Mouse (Mus musculus): ENCODE measurements around the gene Icam2.
"Not testable (repeated sequence)": the region's sequence is repeated elsewhere in the genome, so short reads cannot be mapped to it uniquely, and the experiment has no call there.

Icam2 gene

DNA sequence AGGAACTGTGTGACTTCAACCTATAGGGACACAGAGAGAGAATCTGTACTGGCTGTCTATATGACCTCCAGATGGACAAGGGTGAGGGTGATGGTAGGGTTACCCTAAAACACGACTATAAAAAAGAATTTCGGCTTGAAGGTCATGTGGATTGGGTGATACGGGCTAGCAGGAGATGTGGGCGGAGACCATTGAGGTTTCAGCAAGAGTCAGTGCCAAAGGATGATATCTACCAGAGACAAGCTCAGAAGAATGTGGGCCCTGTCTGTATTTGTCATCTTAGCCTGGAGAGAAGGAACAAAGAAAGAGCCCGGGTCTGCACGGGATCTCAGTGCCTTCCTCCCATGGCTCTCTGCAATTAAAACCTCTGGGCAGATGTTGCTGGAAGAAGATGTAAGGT is 38.1 kb downstream of the Icam2 start:
- no peak for DNase-seq (ENCODE audit: low spot score in 2 of 2)

DNA sequence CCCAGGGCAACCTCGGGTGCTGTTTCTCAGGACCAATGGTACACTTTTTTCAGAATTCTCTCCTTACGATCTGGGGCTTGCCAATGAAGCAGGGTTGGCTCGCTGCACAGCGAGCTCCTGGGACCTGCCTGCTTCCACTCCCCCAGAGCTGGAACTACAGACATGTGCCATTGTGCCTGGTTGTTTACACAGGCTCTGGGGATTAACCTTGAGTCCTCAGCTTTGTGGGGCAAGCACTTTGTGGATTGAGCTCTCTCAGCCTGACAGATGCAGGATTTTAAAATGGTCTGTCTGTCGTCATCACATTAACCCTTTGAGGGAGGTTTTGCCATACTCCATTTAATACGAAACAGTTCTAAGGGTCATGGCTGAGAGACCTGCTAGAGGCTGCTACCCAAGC is 43.0 kb downstream of the Icam2 start:
- no peak for DNase-seq (ENCODE audit: low spot score in 2 of 2)

DNA sequence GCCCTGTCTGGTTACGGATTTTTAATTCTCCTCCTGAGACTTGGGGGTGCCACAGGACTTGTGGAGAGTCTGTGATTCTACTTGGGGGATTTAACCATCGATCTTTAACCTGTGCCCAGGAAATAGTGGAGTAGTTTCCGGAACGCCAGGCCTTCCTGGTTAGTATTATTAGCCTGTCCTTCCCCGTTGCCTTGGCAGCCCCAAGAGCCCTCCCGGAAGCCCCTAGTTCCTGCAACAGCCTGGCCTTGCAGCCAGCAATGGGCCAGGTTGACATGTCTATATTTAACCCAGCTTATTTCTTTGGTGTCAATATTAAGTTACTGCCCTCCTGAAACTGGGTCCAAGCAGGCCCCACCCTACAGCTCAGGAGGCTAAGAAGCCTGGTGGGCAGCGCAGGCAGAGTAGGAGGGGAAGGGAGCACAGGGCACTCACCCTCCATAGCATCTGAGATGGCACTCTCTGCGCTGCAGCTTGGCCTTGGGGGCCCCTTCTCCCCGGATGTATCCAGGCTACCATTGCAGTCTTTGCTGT is 46.8 kb downstream of the Icam2 start:
- DNase-seq (ENCODE audit: low spot score in 2 of 2): no peak

DNA sequence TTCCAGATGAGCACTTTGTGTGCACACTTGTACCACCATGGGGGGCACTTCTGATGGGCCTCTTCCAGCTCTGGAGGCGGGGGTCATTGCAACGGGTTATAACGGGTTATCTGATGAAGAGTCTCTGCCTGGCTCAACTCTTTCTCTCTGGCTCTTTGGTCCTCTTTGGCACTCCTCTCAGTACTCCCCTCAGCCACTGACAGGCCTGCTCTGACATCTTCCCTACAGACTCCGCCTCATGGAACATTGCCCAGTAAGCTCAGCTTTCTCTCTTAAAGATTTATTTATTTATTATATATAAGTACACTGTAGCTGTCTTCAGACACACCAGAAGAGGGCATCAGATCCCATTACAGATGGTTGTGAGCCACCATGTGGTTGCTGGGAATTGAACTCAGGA is 48.6 kb downstream of the Icam2 start:
- not testable (repeated sequence) for DNase-seq (ENCODE audit: low spot score in 2 of 2)

DNA sequence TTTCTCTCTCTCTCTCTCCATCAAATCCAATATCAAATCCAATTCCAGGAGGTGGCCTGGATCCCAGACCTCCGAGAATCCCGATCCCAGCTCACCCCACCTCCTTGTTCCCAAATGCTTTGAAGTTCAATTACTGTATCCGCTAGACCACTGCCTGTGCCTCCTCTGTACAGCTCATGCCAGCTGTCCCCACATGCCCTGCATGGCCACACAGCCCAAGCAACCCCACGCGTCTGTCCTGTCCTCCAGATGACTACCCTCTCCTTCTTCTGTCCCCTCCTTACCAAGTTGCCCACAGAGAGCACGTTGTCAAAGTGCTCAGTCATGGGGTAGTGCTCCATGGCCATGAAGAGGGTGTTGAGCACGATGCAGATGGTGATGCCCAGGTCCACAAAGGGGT is 49.0 kb downstream of the Icam2 start:
- DNase-seq (ENCODE audit: low spot score in 2 of 2): no peak

DNA sequence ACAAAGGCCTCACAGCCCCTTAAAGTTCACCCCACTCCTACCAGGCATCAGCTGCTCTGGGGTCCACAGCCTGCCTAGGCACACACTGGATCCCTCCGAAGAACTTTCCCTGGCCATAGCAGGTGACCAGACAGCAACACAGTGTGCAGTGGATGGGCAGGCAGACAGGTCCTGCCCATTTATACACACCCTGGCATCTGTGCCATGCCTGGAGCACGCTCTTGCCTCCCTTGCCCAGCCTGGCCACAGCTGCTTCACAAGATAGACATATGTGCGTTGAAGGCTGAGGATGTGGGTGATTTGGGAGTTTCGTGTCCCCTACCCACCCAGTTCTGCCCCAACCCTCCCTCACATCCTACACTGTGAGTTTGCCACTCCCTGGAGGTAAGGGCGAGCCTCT is 49.8 kb downstream of the Icam2 start:
- DNase-seq (ENCODE audit: low spot score in 2 of 2): no peak

DNA sequence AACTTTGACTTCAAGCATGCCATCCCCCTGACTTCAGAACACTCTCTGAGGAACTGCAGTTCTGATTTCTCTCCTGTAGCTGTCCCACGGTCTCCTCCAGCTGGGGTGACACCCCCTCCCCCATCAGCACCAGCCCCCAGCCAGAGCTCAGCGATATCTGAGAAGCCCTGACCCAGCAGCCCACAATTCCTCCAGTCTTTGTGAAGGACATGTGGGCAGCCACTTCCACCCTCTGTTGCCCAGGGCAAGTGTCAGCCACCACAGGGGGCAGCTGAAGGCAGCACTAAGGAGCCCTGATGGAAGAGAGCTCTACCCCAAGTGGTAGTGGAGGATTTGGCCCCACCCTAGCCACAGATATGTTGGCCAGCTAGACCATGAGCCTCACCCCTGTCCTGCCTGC is 53.8 kb downstream of the Icam2 start:
- DNase-seq (ENCODE audit: low spot score in 2 of 2): no peak

DNA sequence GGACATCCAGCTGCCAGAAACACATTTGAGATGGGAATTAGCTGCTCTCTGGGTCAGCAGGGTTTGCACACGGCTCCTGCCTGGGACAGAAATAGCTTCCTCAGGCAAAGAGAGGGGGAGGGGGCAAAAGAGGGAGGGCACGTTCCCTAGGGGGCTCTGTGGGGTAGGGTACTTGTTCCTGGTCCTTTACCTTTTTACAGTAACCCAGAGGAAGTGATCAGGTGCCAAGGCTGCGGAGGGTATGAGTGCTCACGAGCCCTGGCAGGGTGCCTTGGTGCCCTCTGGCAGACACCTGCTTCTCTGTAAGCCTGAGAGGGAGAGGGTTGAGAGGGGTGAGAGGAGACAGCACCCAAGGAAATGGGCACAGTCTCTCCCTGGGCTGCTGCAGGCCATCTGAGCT is 55.4 kb downstream of the Icam2 start:
- DNase-seq (ENCODE audit: low spot score in 2 of 2): no peak

DNA sequence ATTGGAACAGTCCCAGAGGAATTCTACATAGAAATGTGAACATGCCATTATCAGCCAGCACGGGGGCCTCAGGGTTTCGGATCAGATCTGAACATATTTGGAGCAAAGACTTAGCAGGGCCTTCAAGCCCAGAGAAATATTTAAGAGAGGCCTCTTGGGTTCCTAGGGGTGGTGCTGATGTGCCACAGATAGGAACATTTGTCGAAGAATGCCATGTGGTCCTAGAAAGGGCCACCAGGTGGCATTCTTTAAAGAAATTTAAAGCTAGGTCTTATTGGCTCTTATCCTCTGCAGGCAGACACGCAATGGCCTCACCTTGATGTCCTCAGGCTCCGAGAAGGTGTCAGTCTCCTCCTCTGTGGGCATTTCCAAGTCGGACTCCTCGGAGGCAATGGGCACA is 58.2 kb downstream of the Icam2 start:
- peak; percentile 67 to 74 for DNase-seq (ENCODE audit: low spot score in 2 of 2)

DNA sequence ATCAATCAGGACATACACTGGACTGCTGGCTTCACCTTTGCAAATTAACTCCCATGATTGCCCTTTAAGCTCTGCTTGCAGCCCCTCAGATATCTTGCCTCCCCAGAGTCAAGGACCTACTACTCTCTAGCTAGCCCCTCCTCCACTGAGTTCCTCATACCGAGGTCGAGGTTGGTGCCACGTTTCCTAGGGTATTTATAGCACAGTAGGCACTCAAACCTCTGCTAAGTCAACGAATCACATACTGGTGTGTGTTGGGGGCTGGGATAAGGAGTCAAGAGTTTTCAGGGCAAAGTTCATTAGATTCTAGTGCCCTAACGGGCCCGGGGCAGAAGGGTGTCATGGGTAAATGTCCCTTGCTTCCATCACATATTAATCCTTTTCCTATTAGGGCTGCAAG is 58.7 kb downstream of the Icam2 start:
- no peak for DNase-seq (ENCODE audit: low spot score in 2 of 2)

DNA sequence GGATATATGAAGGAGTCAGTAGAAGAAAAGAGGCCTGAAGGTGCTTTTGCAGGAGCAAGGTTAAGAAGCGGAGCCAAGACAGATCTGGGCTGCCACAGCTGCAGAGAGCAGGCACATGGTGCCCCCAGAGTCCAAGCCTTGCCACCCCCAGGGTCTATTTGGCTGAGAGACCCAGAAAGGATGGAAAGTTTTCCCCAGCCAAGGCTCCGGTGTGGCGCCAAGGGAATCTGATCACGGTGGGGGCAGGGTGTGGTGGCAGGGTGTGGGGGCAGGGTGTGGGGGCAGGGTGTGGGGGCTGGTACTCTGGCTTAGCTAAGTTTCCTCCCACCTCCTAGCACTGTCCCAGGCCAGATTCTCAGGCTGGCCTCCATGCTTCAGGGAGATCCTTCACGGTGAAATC is 59.4 kb downstream of the Icam2 start:
- DNase-seq (ENCODE audit: low spot score in 2 of 2): no peak
